Mouse (Mus musculus) cortical plate, adult 2 months (tissue): Measurements from ENCODE around the gene Mex3d.

Experiments used
- CTCF ChIP-seq: fragments of 200-500 bp; IDR thresholded peaks from 2 replicates; pipeline ENCODE4 v1.5.1; 2011; ENCODE audit warnings: mild to moderate bottlenecking, control low read depth, low read length; ENCODE audit not compliant: insufficient read depth; ENCODE audit errors: extremely low read depth
- POLR2A ChIP-seq: fragments of 200-500 bp; IDR thresholded peaks from 2 replicates; pipeline ENCODE4 v1.6.1; 2011; ENCODE audit warnings: mild to moderate bottlenecking, low read length, control low read depth; ENCODE audit not compliant: insufficient read depth; ENCODE audit errors: extremely low read depth

DNA sequence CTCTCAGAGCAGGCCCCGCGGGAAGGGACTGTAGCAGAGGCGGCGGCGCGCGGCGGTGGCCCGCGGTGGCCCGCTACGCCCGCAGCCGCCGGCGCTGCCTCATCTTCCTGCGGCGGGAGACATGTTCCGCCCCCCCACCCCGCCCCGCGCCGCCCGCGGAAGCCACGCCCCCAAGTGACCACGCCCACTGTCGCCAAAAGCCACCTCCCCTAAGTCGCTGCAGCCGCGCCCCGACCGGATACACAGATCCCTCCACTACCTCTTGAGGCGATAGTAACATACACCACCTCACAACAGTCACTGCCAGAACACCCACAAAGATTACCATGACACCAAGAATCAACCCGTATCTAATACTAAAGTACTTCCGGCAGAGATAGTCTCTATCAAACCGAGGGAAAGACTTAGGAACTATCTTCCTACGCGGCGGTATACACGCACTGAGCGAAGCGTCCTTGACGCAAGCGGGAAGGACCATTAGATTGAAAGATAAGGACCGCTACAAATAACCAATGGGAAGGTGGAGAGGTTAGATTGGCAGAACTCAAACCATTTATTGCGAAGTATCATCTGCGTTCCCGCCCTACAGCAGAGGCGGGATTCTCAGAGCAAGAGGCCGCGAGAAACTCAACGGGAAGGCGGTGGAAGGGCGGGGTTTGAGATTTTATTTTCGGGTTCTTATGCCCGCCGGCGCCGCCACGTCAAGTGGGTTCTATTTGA lies 46.2 kb upstream of the Mex3d start, which contains the start of gene Tcf3:
- TF ChIP-seq POLR2A (0 out of 2 replicates have a peak, but pooled peaks have one; percentile 6), CTCF (no peak)
